Mouse (Mus musculus): ENCODE measurements around the gene Rnh1. TPM values are rescaled to one million over a fixed set of nuclear protein-coding genes. Genes with fewer than 3 reads are reported as not detected.

Gene Rnh1
- polyA plus RNA-seq, 1 experiment from 2014 or later: 116 TPM

DNA sequence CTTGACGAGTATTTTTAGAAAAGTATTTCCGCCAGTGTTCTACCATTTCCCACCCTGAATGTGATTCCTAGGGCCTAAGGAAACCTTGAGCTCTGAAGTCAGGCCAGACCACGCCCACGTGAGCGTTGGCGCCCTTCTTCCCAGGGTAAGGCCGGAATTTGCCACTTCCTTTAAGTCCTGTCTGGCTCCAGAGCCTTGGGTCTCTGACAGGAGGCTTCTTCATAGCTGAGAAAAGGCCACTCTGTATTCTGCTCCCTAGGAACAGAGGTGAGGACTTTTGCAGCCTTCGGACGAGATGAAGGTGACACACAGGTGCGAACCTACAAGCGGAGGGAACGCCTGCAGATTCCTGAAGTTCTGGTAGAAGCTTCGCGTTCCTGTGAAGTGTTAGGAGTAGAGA, 50.4 kb downstream of the Rnh1 start, which contains the start of gene Ptdss2:
Gene Ptdss2 (plus strand): TSS at position 138 of the 400 bp plus-strand sequence.
- 0 out of 2 replicates have a peak, but pooled peaks cover 5% of the 10 kb centered on the region for H3K27me3 ChIP-seq (ENCODE audit: control insufficient read depth, insufficient read depth, low read length)
- H3K27ac ChIP-seq (replicated peaks in 1 of 2; ENCODE audit: control insufficient read depth in 1 of 2, insufficient read depth in 1 of 2, low read depth in 2 of 2, low read length in 2 of 2): peak within 1 kb of the TSS; percentile 90 to 92
- peaks cover 4 to 6% of the 10 kb centered on the region in 2 experiments; a peak in 3 of 4 replicates for H3K4me1 ChIP-seq (ENCODE audit: control insufficient read depth in 2 of 2, insufficient read depth in 2 of 2, low read length in 2 of 2)
- H3K9ac ChIP-seq (ENCODE audit: low read length): peak within 1 kb of the TSS; percentile 84
- H3K36me3 ChIP-seq (ENCODE audit: control insufficient read depth, insufficient read depth, low read length): no peaks in the 10 kb centered on the region
- peak within 1 kb of the TSS; percentile 78 for H3K4me2 ChIP-seq (ENCODE audit: low read length)
- peak within 1 kb of the TSS; percentile 58 to 67 for H3K4me3 ChIP-seq (ENCODE audit: control insufficient read depth in 1 of 2, insufficient read depth in 1 of 2, low read depth in 1 of 2, low read length in 2 of 2)
- H3K9me3 ChIP-seq (ENCODE audit: control insufficient read depth, low read length): no peaks in the 10 kb centered on the region
- ATAC-seq (ENCODE audit: insufficient number of reproducible peaks, insufficient read depth, low FRiP score, low read depth): no peak
- WGBS: 38% methylated on average over 14 of the region's 14 CpGs

DNA sequence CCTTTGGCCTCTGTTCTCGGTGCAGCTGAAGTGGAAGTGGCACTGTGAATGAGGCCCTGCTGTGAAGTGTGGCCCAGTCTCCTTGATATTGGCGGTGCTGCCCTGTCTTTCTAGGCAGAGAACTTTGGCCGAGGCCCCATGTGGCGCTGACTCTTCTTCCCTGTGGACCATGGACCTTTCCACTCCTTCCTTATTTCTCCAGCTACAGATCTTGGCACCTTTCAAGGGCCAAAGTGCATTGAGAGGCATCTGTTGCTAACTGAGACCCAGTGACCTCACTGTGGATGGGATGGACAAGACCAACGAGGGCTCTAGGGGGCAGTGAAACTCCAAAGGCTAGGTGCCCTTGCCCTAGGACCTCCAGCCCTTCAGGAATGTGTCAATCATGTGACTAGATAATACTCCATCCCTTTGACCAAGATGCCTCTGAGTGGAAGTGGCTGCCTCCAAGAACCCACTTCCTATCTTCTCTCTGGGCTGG, 51.6 kb downstream of the Rnh1 start:
- Histone ChIP-seq H3K27me3 (ENCODE audit: control insufficient read depth, insufficient read depth, low read length) (0 out of 2 replicates have a peak, but pooled peaks cover 7% of the 10 kb centered on the region), H3K4me3 (ENCODE audit: control insufficient read depth in 1 of 2, insufficient read depth in 1 of 2, low read depth in 1 of 2, low read length in 2 of 2) (no peak overlapping the region), H3K9ac (ENCODE audit: low read length) (no peak overlapping the region), H3K4me1 (ENCODE audit: control insufficient read depth in 2 of 2, insufficient read depth in 2 of 2, low read length in 2 of 2) (peaks cover 4 to 6% of the 10 kb centered on the region in 2 experiments; a peak in 3 of 4 replicates), H3K36me3 (ENCODE audit: control insufficient read depth, insufficient read depth, low read length) (no peaks in the 10 kb centered on the region), H3K9me3 (ENCODE audit: control insufficient read depth, low read length) (no peaks in the 10 kb centered on the region), H3K27ac (replicated peaks in 1 of 2; ENCODE audit: control insufficient read depth in 1 of 2, insufficient read depth in 1 of 2, low read depth in 2 of 2, low read length in 2 of 2) (no peak overlapping the region), H3K4me2 (ENCODE audit: low read length) (no peak overlapping the region)
- no peak for ATAC-seq (ENCODE audit: insufficient number of reproducible peaks, insufficient read depth, low FRiP score, low read depth)
- 70% methylated on average over 5 of the region's 5 CpGs for WGBS

DNA sequence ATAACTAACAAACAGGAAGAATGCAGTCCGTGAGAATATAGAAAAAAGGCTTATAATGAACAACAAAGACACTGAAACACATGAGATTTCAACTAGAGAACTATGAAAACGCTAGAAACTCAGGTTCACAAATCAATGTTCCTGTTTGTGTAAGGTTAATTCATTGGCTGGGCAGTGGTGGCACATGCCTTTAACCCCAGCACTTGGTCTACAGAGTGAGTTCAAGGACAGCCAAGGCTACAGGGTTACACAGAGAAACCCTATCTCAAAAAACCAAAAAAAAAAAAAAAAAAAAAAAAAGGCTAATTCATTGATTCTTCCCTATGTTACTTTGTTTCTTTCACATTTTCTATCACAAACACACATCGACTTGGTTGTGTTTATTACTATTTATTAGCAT, 52.1 kb downstream of the Rnh1 start:
- 83% methylated on average over 3 of the region's 3 CpGs for WGBS
- Histone ChIP-seq H3K36me3 (ENCODE audit: control insufficient read depth, insufficient read depth, low read length) (no peaks in the 10 kb centered on the region), H3K27me3 (ENCODE audit: control insufficient read depth, insufficient read depth, low read length) (0 out of 2 replicates have a peak, but pooled peaks cover 7% of the 10 kb centered on the region), H3K4me1 (ENCODE audit: control insufficient read depth in 2 of 2, insufficient read depth in 2 of 2, low read length in 2 of 2) (peaks cover 3 to 4% of the 10 kb centered on the region in 2 experiments; a peak in 3 of 4 replicates), H3K9me3 (ENCODE audit: control insufficient read depth, low read length) (no peaks in the 10 kb centered on the region), H3K4me2 (ENCODE audit: low read length) (no peak overlapping the region), H3K4me3 (ENCODE audit: control insufficient read depth in 1 of 2, insufficient read depth in 1 of 2, low read depth in 1 of 2, low read length in 2 of 2) (no peak overlapping the region), H3K9ac (ENCODE audit: low read length) (no peak overlapping the region), H3K27ac (replicated peaks in 1 of 2; ENCODE audit: control insufficient read depth in 1 of 2, insufficient read depth in 1 of 2, low read depth in 2 of 2, low read length in 2 of 2) (no peak overlapping the region)
- ATAC-seq (ENCODE audit: insufficient number of reproducible peaks, insufficient read depth, low FRiP score, low read depth): no peak

DNA sequence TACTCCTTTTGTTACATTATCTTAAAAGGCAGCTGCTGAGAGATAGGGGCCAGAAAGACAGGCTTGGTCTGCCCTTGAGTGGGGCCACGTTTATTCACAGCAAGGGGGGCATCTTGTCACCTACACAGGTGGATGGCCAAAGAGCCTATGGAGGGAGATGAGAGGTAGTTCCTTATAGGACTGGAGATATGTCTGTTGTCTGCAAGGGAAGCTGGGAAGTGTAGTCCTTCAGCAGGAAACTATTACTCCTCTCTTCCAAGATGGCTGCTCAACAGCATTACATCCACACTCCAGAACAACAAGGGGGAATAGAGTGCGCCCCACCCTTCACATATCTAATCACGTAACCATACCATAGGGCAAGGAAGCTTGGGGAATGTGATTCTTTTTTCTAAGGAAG, 53.2 kb downstream of the Rnh1 start:
- no peak overlapping the region for H3K27ac ChIP-seq (replicated peaks in 1 of 2; ENCODE audit: control insufficient read depth in 1 of 2, insufficient read depth in 1 of 2, low read depth in 2 of 2, low read length in 2 of 2)
- ATAC-seq (ENCODE audit: insufficient number of reproducible peaks, insufficient read depth, low FRiP score, low read depth): no peak
- WGBS: 56% methylated on average over 3 of the region's 3 CpGs
- no peaks in the 10 kb centered on the region for H3K9me3 ChIP-seq (ENCODE audit: control insufficient read depth, low read length)
- no peaks in the 10 kb centered on the region for H3K36me3 ChIP-seq (ENCODE audit: control insufficient read depth, insufficient read depth, low read length)
- H3K9ac ChIP-seq (ENCODE audit: low read length): no peak overlapping the region
- H3K4me2 ChIP-seq (ENCODE audit: low read length): no peak overlapping the region
- H3K4me3 ChIP-seq (ENCODE audit: control insufficient read depth in 1 of 2, insufficient read depth in 1 of 2, low read depth in 1 of 2, low read length in 2 of 2): no peak overlapping the region
- 0 out of 2 replicates have a peak, but pooled peaks cover 7% of the 10 kb centered on the region for H3K27me3 ChIP-seq (ENCODE audit: control insufficient read depth, insufficient read depth, low read length)
- H3K4me1 ChIP-seq (ENCODE audit: control insufficient read depth in 2 of 2, insufficient read depth in 2 of 2, low read length in 2 of 2): peaks cover 2 to 4% of the 10 kb centered on the region in 2 experiments; a peak in 3 of 4 replicates

DNA sequence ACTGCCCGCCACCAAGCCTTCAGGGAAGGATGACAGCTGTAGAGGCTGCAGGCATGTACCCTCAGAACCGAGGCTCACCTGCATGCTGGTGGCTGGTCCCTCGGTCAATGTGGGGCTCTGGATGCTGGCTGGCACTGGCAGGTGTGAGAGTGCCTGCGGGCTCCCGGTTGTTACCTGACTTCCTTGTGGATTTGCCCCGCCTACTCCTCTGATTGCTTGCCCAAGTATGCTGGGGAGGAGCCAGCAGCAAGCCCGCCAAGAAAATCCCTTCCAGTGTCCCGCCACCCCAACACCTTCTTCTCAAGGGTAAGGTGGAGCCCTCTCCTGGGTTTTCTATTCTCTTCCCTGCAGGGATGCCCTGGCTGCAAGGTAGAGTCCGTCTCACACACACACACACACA, 55.0 kb downstream of the Rnh1 start, which contains the start of gene Ano9:
Gene Ano9 (minus strand): TSS at position 171 of the 400 bp plus-strand sequence.
- H3K4me3 ChIP-seq (ENCODE audit: control insufficient read depth in 1 of 2, insufficient read depth in 1 of 2, low read depth in 1 of 2, low read length in 2 of 2): no peak within 1 kb of the TSS
- H3K9ac ChIP-seq (ENCODE audit: low read length): no peak within 1 kb of the TSS
- 0 out of 2 replicates have a peak, but pooled peaks cover 7% of the 10 kb centered on the region for H3K27me3 ChIP-seq (ENCODE audit: control insufficient read depth, insufficient read depth, low read length)
- 12% methylated on average over 9 of the region's 9 CpGs for WGBS
- ATAC-seq (ENCODE audit: insufficient number of reproducible peaks, insufficient read depth, low FRiP score, low read depth): no peak
- H3K36me3 ChIP-seq (ENCODE audit: control insufficient read depth, insufficient read depth, low read length): no peaks in the 10 kb centered on the region
- H3K27ac ChIP-seq (replicated peaks in 1 of 2; ENCODE audit: control insufficient read depth in 1 of 2, insufficient read depth in 1 of 2, low read depth in 2 of 2, low read length in 2 of 2): no peak within 1 kb of the TSS
- H3K9me3 ChIP-seq (ENCODE audit: control insufficient read depth, low read length): no peaks in the 10 kb centered on the region
- H3K4me1 ChIP-seq (ENCODE audit: control insufficient read depth in 2 of 2, insufficient read depth in 2 of 2, low read length in 2 of 2): peaks cover 2 to 4% of the 10 kb centered on the region in 2 experiments; a peak in 1 of 4 replicates
- H3K4me2 ChIP-seq (ENCODE audit: low read length): peak within 1 kb of the TSS; percentile 13; the same call in 1 of the 2 replicates

DNA sequence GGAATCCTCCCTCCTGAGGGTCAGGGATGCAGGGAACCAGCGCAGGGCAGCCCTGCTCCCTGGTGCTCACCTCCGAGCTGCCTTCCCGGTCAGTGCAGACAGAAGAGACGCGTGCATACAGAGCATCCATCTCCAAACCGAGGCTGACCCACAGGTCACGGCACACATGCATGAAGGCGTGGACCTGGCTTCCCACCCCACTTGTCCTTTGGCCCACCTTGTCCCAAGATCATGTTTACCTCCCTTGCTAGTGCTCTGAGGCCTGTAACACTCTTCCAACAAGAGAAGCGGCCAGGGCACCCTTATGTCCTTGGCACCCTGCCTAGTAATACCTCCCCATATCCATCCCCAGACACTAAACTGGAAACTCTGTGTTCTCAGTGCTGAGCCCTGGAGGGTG, 56.8 kb downstream of the Rnh1 start:
- no peak overlapping the region for H3K4me2 ChIP-seq (ENCODE audit: low read length)
- H3K27me3 ChIP-seq (ENCODE audit: control insufficient read depth, insufficient read depth, low read length): 0 out of 2 replicates have a peak, but pooled peaks cover 7% of the 10 kb centered on the region
- no peak for ATAC-seq (ENCODE audit: insufficient number of reproducible peaks, insufficient read depth, low FRiP score, low read depth)
- H3K36me3 ChIP-seq (ENCODE audit: control insufficient read depth, insufficient read depth, low read length): no peaks in the 10 kb centered on the region
- 83% methylated on average over 9 of the region's 9 CpGs for WGBS
- no peak overlapping the region for H3K27ac ChIP-seq (replicated peaks in 1 of 2; ENCODE audit: control insufficient read depth in 1 of 2, insufficient read depth in 1 of 2, low read depth in 2 of 2, low read length in 2 of 2)
- no peaks in the 10 kb centered on the region for H3K9me3 ChIP-seq (ENCODE audit: control insufficient read depth, low read length)
- no peaks in the 10 kb centered on the region for H3K4me1 ChIP-seq (ENCODE audit: control insufficient read depth in 2 of 2, insufficient read depth in 2 of 2, low read length in 2 of 2)
- H3K9ac ChIP-seq (ENCODE audit: low read length): no peak overlapping the region
- H3K4me3 ChIP-seq (ENCODE audit: control insufficient read depth in 1 of 2, insufficient read depth in 1 of 2, low read depth in 1 of 2, low read length in 2 of 2): no peak overlapping the region
